Comparison of ENCODE assay signal across 25 mouse cellular contexts in genomic region chr14:82185334-82185733, GRCm38 (mm10).
DNase-seq lines count a peak whose midpoint lies in the region; ATAC-seq lines count a peak whose summit lies in the region.
"Had no signal": no experiment of that assay in that cellular context is flagged by ENCODE, and none has a peak within 500 bp of the region (broad histone marks: within the 10 kb centered on the region; RNA-seq: fewer than 3 reads in every experiment).

No protein-coding gene starts in this region.

- no peaks in the 10 kb centered on the region for H3K27me3 ChIP-seq in forebrain, embryonic 15.5 days
- H3K27me3 ChIP-seq in forebrain, embryonic 11.5 days (ENCODE audit: control insufficient read depth, insufficient read depth, low read length), result no peaks in the 10 kb centered on the region
- H3K27me3 ChIP-seq in kidney, embryonic 14.5 days (ENCODE audit: control insufficient read depth, insufficient read depth, low read length), result no peaks in the 10 kb centered on the region
- H3K27me3 ChIP-seq: embryonic facial prominence, embryonic 13.5 days; hindbrain, embryonic 12.5 days; hindbrain, embryonic 15.5 days had no signal

- peak; percentile 64; the same call in 1 of the 2 replicates for ATAC-seq in forebrain, embryonic 15.5 days (replicated peaks)
- no peak for ATAC-seq in forebrain, embryonic 11.5 days (replicated peaks; ENCODE audit: low FRiP score)
- ATAC-seq in kidney, embryonic 14.5 days (ENCODE audit: low FRiP score, low TSS enrichment), result no peak
- ATAC-seq: CD4-positive, CD25-positive, alpha-beta regulatory T cell, adult 4 months; intestine, postnatal 0 days had no signal

- no peak overlapping the region for H3K4me3 ChIP-seq in forebrain, embryonic 15.5 days
- no peak overlapping the region for H3K4me3 ChIP-seq in forebrain, embryonic 11.5 days (ENCODE audit: low read depth, low read length)
- H3K4me3 ChIP-seq in kidney, embryonic 14.5 days (ENCODE audit: low read length), result no peak overlapping the region
- H3K4me3 ChIP-seq: embryonic facial prominence, embryonic 10.5 days; embryonic facial prominence, embryonic 13.5 days; erythroblast, embryonic 14.5 days; gastrocnemius, adult 2 months; hindbrain, embryonic 12.5 days; hindbrain, embryonic 15.5 days had no signal

- H3K4me1 ChIP-seq in forebrain, embryonic 15.5 days, result no peaks in the 10 kb centered on the region
- no peaks in the 10 kb centered on the region for H3K4me1 ChIP-seq in forebrain, embryonic 11.5 days (replicated peaks; ENCODE audit: control insufficient read depth, insufficient read depth, low read length)
- no peaks in the 10 kb centered on the region for H3K4me1 ChIP-seq in kidney, embryonic 14.5 days (ENCODE audit: control insufficient read depth, insufficient read depth, low read length)
- H3K4me1 ChIP-seq: embryonic facial prominence, embryonic 10.5 days; embryonic facial prominence, embryonic 13.5 days; hindbrain, embryonic 12.5 days; hindbrain, embryonic 15.5 days had no signal

- H3K9me3 ChIP-seq in forebrain, embryonic 15.5 days, result no peaks in the 10 kb centered on the region
- no peaks in the 10 kb centered on the region for H3K9me3 ChIP-seq in forebrain, embryonic 11.5 days (ENCODE audit: control insufficient read depth, low read length)
- H3K9me3 ChIP-seq in kidney, embryonic 14.5 days (ENCODE audit: control insufficient read depth, low read length), result 0 out of 2 replicates have a peak, but pooled peaks cover 4% of the 10 kb centered on the region
- H3K9me3 ChIP-seq: embryonic facial prominence, embryonic 10.5 days; embryonic facial prominence, embryonic 13.5 days; hindbrain, embryonic 12.5 days; hindbrain, embryonic 15.5 days had no signal

- H3K9ac ChIP-seq in forebrain, embryonic 15.5 days (replicated peaks), result no peak overlapping the region
- H3K9ac ChIP-seq in forebrain, embryonic 11.5 days (ENCODE audit: low read length), result no peak overlapping the region
- H3K9ac ChIP-seq in kidney, embryonic 14.5 days (ENCODE audit: low read depth, low read length), result no peak overlapping the region
- H3K9ac ChIP-seq: embryonic facial prominence, embryonic 13.5 days; hindbrain, embryonic 12.5 days; hindbrain, embryonic 15.5 days had no signal

- no peak overlapping the region for H3K4me2 ChIP-seq in forebrain, embryonic 15.5 days (replicated peaks)
- H3K4me2 ChIP-seq in forebrain, embryonic 11.5 days (ENCODE audit: low read depth, low read length, severe bottlenecking), result no peak overlapping the region
- H3K4me2 ChIP-seq in kidney, embryonic 14.5 days (replicated peaks; ENCODE audit: low read depth, low read length), result no peak overlapping the region
- H3K4me2 ChIP-seq: embryonic facial prominence, embryonic 13.5 days; heart, embryonic 11.5 days; hindbrain, embryonic 12.5 days; hindbrain, embryonic 15.5 days had no signal

- H3K36me3 ChIP-seq in forebrain, embryonic 15.5 days, result no peaks in the 10 kb centered on the region
- H3K36me3 ChIP-seq in forebrain, embryonic 11.5 days (ENCODE audit: control insufficient read depth, insufficient read depth, low read length), result no peaks in the 10 kb centered on the region
- no peaks in the 10 kb centered on the region for H3K36me3 ChIP-seq in kidney, embryonic 14.5 days (ENCODE audit: control insufficient read depth, insufficient read depth, low read length)
- H3K36me3 ChIP-seq: embryonic facial prominence, embryonic 10.5 days; embryonic facial prominence, embryonic 13.5 days; hindbrain, embryonic 12.5 days; hindbrain, embryonic 15.5 days had no signal

- no peak for DNase-seq in forebrain, embryonic 11.5 days (ENCODE audit: low spot score)
- DNase-seq in right cerebral cortex, postnatal 10 days (ENCODE audit: low spot score in 2 of 2), result peak; percentile 27
- DNase-seq in right cerebral cortex, postnatal 4 days, result no peak
- peak; percentile 24 for DNase-seq in brain, embryonic 18.5 days (ENCODE audit: low read depth, low spot score)
- no peak for DNase-seq in cerebellum, adult 9-11 months
- DNase-seq: adrenal gland, adult 2 months; adrenal gland, postnatal 14 days; cerebellum, adult 11 months; cerebellum, adult 2 months; cerebellum, postnatal 10 days; cerebellum, postnatal 36 days; embryo, embryonic 11 days; gastrocnemius, adult 2 months; gastrocnemius, postnatal 14 days; heart, adult 11 months had no signal

- 35% methylated on average over 1 of the region's 1 CpGs for WGBS in forebrain, embryonic 15.5 days
- 82% methylated on average over 1 of the region's 1 CpGs for WGBS in forebrain, embryonic 11.5 days
- 74% methylated on average over 1 of the region's 1 CpGs for WGBS in kidney, embryonic 14.5 days

- H3K27ac ChIP-seq in forebrain, embryonic 15.5 days (replicated peaks), result no peak overlapping the region
- no peak overlapping the region for H3K27ac ChIP-seq in forebrain, embryonic 11.5 days (ENCODE audit: low read depth, low read length)
- H3K27ac ChIP-seq in kidney, embryonic 14.5 days (ENCODE audit: low read depth, low read length), result no peak overlapping the region
- H3K27ac ChIP-seq: embryonic facial prominence, embryonic 10.5 days; embryonic facial prominence, embryonic 13.5 days; gastrocnemius, adult 2 months; hindbrain, embryonic 12.5 days; hindbrain, embryonic 15.5 days had no signal

Comparison
In these comparisons a context has a peak if more than half of its experiments do, and no peak if none do; other contexts are left out.
1. DNase-seq: peak in right cerebral cortex, postnatal 10 days (2 of 2) and brain, embryonic 18.5 days (single experiment); none in forebrain, embryonic 11.5 days (single experiment), right cerebral cortex, postnatal 4 days (single experiment) and cerebellum, adult 9-11 months (single experiment).